Mouse (Mus musculus) intestine, embryonic 16.5 days (tissue): Measurements from ENCODE around the gene Coq8b. TPM values are rescaled to one million over a fixed set of nuclear protein-coding genes. Genes with fewer than 3 reads are reported as not detected.

ENCODE experiments used
- ATAC-seq: fragments of 200-750 bp; cut with Nextera tagmentation; 2 replicates; pipeline ENCODE4 v1.8.0; 2017; ENCODE audit warnings: moderate TSS enrichment, moderate library complexity
- H3K27ac ChIP-seq: fragments of 300-500 bp; sonication (generic); 2 replicates; pipeline ENCODE4 v1.5.1; 2014; ENCODE audit warnings: mild to moderate bottlenecking, low read length
- H3K27me3 ChIP-seq: fragments of 300-500 bp; sonication (generic); replicated peaks from 2 replicates; pipeline ENCODE4 v1.6.1; 2014; ENCODE audit warnings: low read length, control low read depth, mixed read lengths; ENCODE audit not compliant: control insufficient read depth, insufficient read depth
- H3K36me3 ChIP-seq: fragments of 300-500 bp; sonication (generic); 2 replicates; pipeline ENCODE4 v1.6.1; 2014; ENCODE audit warnings: low read length, control low read depth; ENCODE audit not compliant: control insufficient read depth, insufficient read depth
- H3K4me1 ChIP-seq: fragments of 300-500 bp; sonication (generic); 2 replicates; pipeline ENCODE4 v1.6.1; 2014; ENCODE audit warnings: low read length, control low read depth, mixed read lengths; ENCODE audit not compliant: control insufficient read depth, insufficient read depth
- H3K4me2 ChIP-seq: fragments of 300-500 bp; sonication (generic); 2 replicates; pipeline ENCODE4 v1.6.1; 2014; ENCODE audit warnings: low read depth, low read length, control low read depth
- H3K4me3 ChIP-seq: fragments of 300-500 bp; sonication (generic); 2 replicates; pipeline ENCODE4 v1.5.1; 2014; ENCODE audit warnings: mild to moderate bottlenecking, low read length
- H3K9ac ChIP-seq: fragments of 300-500 bp; sonication (generic); 2 replicates; pipeline ENCODE4 v1.6.1; 2014; ENCODE audit warnings: low read depth, low read length
- H3K9me3 ChIP-seq: fragments of 300-500 bp; sonication (generic); 2 replicates; pipeline ENCODE4 v1.6.1; 2016; ENCODE audit warnings: low read length, control low read depth; ENCODE audit not compliant: control insufficient read depth
- WGBS: fragments of 180-500 bp; shearing (Covaris S2); extraction: QIAGEN DNeasy Blood & Tissue Kit; methylation state at CpG from one replicate; pipeline ENCODE4 v1.1.7; 2014; 5-methylcytosine and 5-hydroxymethylcytosine counted together
- polyA plus RNA-seq: library from polyadenylated mRNA; unstranded; fragments of >200 nt; fragmentation: Nextera tagmentation; extraction: Ambion mirVana; gene quantifications from 2 replicates; pipeline ENCODE4 v1.2.1, GENCODE M21; 2015

Coq8b gene
- polyA plus RNA-seq, 1 experiment from 2014 or later, result 26.3 TPM

- Histone ChIP-seq H3K4me2 (peak overlapping the region; percentile 26), H3K9ac (no peak overlapping the region), H3K36me3 (no peaks in the 10 kb centered on the region), H3K27ac (peak overlapping the region; percentile 90), H3K4me3 (0 out of 2 replicates have a peak overlapping the region, but pooled peaks have one; percentile 5), H3K9me3 (no peaks in the 10 kb centered on the region), H3K4me1 (no peaks in the 10 kb centered on the region), H3K27me3 (no peaks in the 10 kb centered on the region)
- WGBS, result 22% methylated on average over 12 of the region's 12 CpGs
- ATAC-seq, result peak; percentile 79
These were observed 59.1 kb downstream of the Coq8b start for GRCm38 (mm10) chr7:27291795-27292466.

GRCm38 (mm10) chr7:27295956-27296355 lies 63.1 kb downstream of the Coq8b start:
- H3K4me1 ChIP-seq, result 0 out of 2 replicates have a peak, but pooled peaks cover 6% of the 10 kb centered on the region
- no peak overlapping the region for H3K27ac ChIP-seq
- H3K9me3 ChIP-seq, result no peaks in the 10 kb centered on the region
- no peak overlapping the region for H3K9ac ChIP-seq
- 69% methylated on average over 4 of the region's 4 CpGs for whole genome bisulfite sequencing
- no peak overlapping the region for H3K4me2 ChIP-seq
- H3K4me3 ChIP-seq, result no peak overlapping the region
- ATAC-seq, result no peak
- no peaks in the 10 kb centered on the region for H3K27me3 ChIP-seq
- no peaks in the 10 kb centered on the region for H3K36me3 ChIP-seq

GRCm38 (mm10) chr7:27296518-27296917 lies 63.7 kb downstream of the Coq8b start:
- Histone ChIP-seq H3K4me3 (no peak overlapping the region), H3K4me2 (no peak overlapping the region)
- WGBS, result 93% methylated on average over 4 of the region's 4 CpGs

GRCm38 (mm10) chr7:27298033-27298610 lies 65.3 kb downstream of the Coq8b start:
- H3K36me3 ChIP-seq, result no peaks in the 10 kb centered on the region
- peak overlapping the region; percentile 55 for H3K27ac ChIP-seq
- H3K9me3 ChIP-seq, result no peaks in the 10 kb centered on the region
- WGBS, result 62% methylated on average over 16 of the region's 16 CpGs
- no peak overlapping the region for H3K9ac ChIP-seq
- no peak overlapping the region for H3K4me3 ChIP-seq
- H3K4me2 ChIP-seq, result no peak overlapping the region
- 0 out of 2 replicates have a peak, but pooled peaks cover 6% of the 10 kb centered on the region for H3K4me1 ChIP-seq
- no peaks in the 10 kb centered on the region for H3K27me3 ChIP-seq
- peak; percentile 57 for ATAC-seq

More at GRCm38 (mm10) chr7:27296518-27296917, 63.7 kb downstream of the Coq8b start:
- ATAC-seq, result no peak
- H3K4me1 ChIP-seq, result 0 out of 2 replicates have a peak, but pooled peaks cover 6% of the 10 kb centered on the region
- H3K9ac ChIP-seq, result no peak overlapping the region
- H3K27me3 ChIP-seq, result no peaks in the 10 kb centered on the region
- no peaks in the 10 kb centered on the region for H3K36me3 ChIP-seq
- no peaks in the 10 kb centered on the region for H3K9me3 ChIP-seq
- H3K27ac ChIP-seq, result no peak overlapping the region

GRCm38 (mm10) chr7:27298816-27299215 lies 66.0 kb downstream of the Coq8b start:
- Histone ChIP-seq H3K4me2 (no peak overlapping the region), H3K27me3 (no peaks in the 10 kb centered on the region), H3K4me1 (0 out of 2 replicates have a peak, but pooled peaks cover 6% of the 10 kb centered on the region), H3K27ac (no peak overlapping the region), H3K9me3 (no peaks in the 10 kb centered on the region), H3K36me3 (no peaks in the 10 kb centered on the region), H3K4me3 (no peak overlapping the region), H3K9ac (no peak overlapping the region)
- no peak for ATAC-seq
- 80% methylated on average over 6 of the region's 6 CpGs for WGBS

GRCm38 (mm10) chr7:27300351-27300750 lies 67.5 kb downstream of the Coq8b start:
- Histone ChIP-seq H3K4me3 (no peak overlapping the region), H3K27ac (no peak overlapping the region), H3K4me2 (no peak overlapping the region), H3K9me3 (no peaks in the 10 kb centered on the region), H3K9ac (no peak overlapping the region), H3K36me3 (no peaks in the 10 kb centered on the region), H3K4me1 (0 out of 2 replicates have a peak, but pooled peaks cover 6% of the 10 kb centered on the region), H3K27me3 (no peaks in the 10 kb centered on the region)
- WGBS, result 79% methylated on average over 4 of the region's 4 CpGs
- no peak for ATAC-seq

- Histone ChIP-seq H3K27me3 (no peaks in the 10 kb centered on the region), H3K9me3 (no peaks in the 10 kb centered on the region), H3K9ac (no peak overlapping the region), H3K4me3 (no peak overlapping the region), H3K4me1 (0 out of 2 replicates have a peak, but pooled peaks cover 6% of the 10 kb centered on the region), H3K27ac (no peak overlapping the region), H3K36me3 (no peaks in the 10 kb centered on the region), H3K4me2 (no peak overlapping the region)
- ATAC-seq, result no peak
- 54% methylated on average over 5 of the region's 5 CpGs for WGBS
These were observed 68.0 kb downstream of the Coq8b start for GRCm38 (mm10) chr7:27300801-27301200.

- no peak overlapping the region for H3K4me3 ChIP-seq
- peak; percentile 25; the same call in 1 of the 2 replicates for ATAC-seq
- 0 out of 2 replicates have a peak, but pooled peaks cover 6% of the 10 kb centered on the region for H3K4me1 ChIP-seq
- no peaks in the 10 kb centered on the region for H3K27me3 ChIP-seq
- no peak overlapping the region for H3K4me2 ChIP-seq
- no peak overlapping the region for H3K9ac ChIP-seq
- no peaks in the 10 kb centered on the region for H3K36me3 ChIP-seq
- WGBS, result 10% methylated on average over 11 of the region's 11 CpGs
- no peaks in the 10 kb centered on the region for H3K9me3 ChIP-seq
- H3K27ac ChIP-seq, result no peak overlapping the region
These were observed 69.3 kb downstream of the Coq8b start for GRCm38 (mm10) chr7:27302172-27302571.

GRCm38 (mm10) chr7:27305091-27305730 lies 72.4 kb downstream of the Coq8b start:
- H3K27me3 ChIP-seq, result no peaks in the 10 kb centered on the region
- no peak overlapping the region for H3K9ac ChIP-seq
- H3K36me3 ChIP-seq, result no peaks in the 10 kb centered on the region
- ATAC-seq, result no peak
- no peak overlapping the region for H3K4me2 ChIP-seq
- H3K4me1 ChIP-seq, result peaks cover 9% of the 10 kb centered on the region; the same call in 1 of the 2 replicates
- H3K4me3 ChIP-seq, result no peak overlapping the region
- WGBS, result 88% methylated on average over 17 of the region's 17 CpGs
- H3K9me3 ChIP-seq, result no peaks in the 10 kb centered on the region
- no peak overlapping the region for H3K27ac ChIP-seq
